Mouse (Mus musculus): ENCODE results near the gene Catip. TPM values are rescaled to one million over a fixed set of nuclear protein-coding genes. Genes with fewer than 3 reads are reported as not detected.
"Not testable (repeated sequence)": the region's sequence is repeated elsewhere in the genome, so short reads cannot be mapped to it uniquely, and the experiment has no call there.

Catip gene
- polyA plus RNA-seq, 1 experiment from 2014 or later, result 0.55 TPM

DNA sequence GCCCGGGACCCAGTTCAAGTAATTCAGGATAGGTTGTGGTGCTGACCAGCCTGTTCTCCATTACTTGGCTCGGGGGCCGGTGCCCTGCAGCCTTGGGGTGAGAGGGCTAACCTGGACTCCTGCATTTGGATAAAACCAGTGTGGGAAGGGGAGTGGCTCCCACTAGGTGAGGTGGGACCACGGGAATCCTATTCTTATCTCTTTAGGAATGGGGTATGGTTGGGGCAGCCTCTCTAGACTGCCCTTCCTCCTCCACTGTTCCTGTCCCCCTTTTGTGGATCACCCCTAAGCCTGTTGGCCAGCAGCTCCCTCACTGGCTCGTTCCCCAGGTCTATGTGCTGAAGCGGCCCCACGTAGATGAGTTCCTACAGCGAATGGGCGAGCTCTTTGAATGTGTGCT is 32.4 kb downstream of the Catip start:
- no peak overlapping the region for H3K4me3 ChIP-seq (replicated peaks)
- no peak overlapping the region for H3K27ac ChIP-seq
- no peak overlapping the region for H3K4me2 ChIP-seq
- H3K4me1 ChIP-seq, result peaks cover 42% of the 10 kb centered on the region
- no peak overlapping the region for H3K9ac ChIP-seq
- peaks cover 19% of the 10 kb centered on the region for H3K36me3 ChIP-seq
- 92% methylated on average over 9 of the region's 9 CpGs for WGBS
- no peaks in the 10 kb centered on the region for H3K27me3 ChIP-seq (replicated peaks)
- no peak for ATAC-seq (ENCODE audit: insufficient read depth, low FRiP score, low read depth)
- no peaks in the 10 kb centered on the region for H3K9me3 ChIP-seq

DNA sequence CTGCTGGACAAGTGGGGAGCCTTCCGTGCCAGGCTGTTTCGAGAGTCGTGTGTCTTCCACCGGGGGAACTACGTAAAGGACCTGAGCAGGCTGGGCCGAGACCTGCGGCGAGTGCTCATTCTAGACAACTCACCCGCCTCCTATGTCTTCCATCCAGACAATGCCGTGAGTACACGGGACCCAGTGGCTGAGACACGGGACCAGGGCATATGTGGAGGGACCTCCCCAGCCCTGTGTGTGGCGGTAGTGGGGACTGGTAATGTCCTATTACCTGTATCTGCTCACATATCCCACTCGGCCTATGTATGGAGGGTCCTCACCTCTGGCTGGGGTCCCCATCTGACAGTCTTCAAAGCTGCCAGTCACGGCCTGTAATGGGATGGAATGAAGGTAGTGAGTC is 33.0 kb downstream of the Catip start:
- H3K9ac ChIP-seq, result no peak overlapping the region
- H3K9me3 ChIP-seq, result no peaks in the 10 kb centered on the region
- 90% methylated on average over 15 of the region's 15 CpGs for WGBS
- ATAC-seq (ENCODE audit: insufficient read depth, low FRiP score, low read depth), result no peak
- no peaks in the 10 kb centered on the region for H3K27me3 ChIP-seq (replicated peaks)
- H3K4me3 ChIP-seq (replicated peaks), result no peak overlapping the region
- H3K27ac ChIP-seq, result no peak overlapping the region
- H3K4me1 ChIP-seq, result peaks cover 36% of the 10 kb centered on the region
- H3K36me3 ChIP-seq, result peaks cover 19% of the 10 kb centered on the region
- no peak overlapping the region for H3K4me2 ChIP-seq

DNA sequence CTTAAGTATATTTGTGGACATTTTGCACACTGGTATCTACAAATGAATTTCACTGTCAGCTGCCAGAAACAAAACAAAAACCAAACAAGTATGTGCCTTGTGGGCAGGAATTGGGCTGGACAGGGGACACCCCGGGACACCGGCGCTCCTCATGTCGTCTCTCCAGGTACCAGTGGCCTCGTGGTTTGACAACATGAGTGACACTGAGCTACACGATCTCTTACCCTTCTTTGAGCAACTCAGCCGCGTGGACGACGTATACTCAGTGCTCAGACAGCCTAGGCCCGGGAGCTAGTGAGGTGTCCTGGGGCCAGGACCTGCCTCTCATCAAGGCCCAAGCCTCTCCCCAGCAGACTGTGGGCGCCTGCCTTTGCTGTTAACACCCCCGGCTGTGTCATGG is 33.4 kb downstream of the Catip start:
- H3K27me3 ChIP-seq (replicated peaks), result no peaks in the 10 kb centered on the region
- H3K4me2 ChIP-seq, result no peak overlapping the region
- no peaks in the 10 kb centered on the region for H3K9me3 ChIP-seq
- no peak for ATAC-seq (ENCODE audit: insufficient read depth, low FRiP score, low read depth)
- H3K4me1 ChIP-seq, result peaks cover 33% of the 10 kb centered on the region
- no peak overlapping the region for H3K27ac ChIP-seq
- WGBS, result 82% methylated on average over 13 of the region's 13 CpGs
- H3K9ac ChIP-seq, result no peak overlapping the region
- peaks cover 19% of the 10 kb centered on the region for H3K36me3 ChIP-seq
- H3K4me3 ChIP-seq (replicated peaks), result no peak overlapping the region

DNA sequence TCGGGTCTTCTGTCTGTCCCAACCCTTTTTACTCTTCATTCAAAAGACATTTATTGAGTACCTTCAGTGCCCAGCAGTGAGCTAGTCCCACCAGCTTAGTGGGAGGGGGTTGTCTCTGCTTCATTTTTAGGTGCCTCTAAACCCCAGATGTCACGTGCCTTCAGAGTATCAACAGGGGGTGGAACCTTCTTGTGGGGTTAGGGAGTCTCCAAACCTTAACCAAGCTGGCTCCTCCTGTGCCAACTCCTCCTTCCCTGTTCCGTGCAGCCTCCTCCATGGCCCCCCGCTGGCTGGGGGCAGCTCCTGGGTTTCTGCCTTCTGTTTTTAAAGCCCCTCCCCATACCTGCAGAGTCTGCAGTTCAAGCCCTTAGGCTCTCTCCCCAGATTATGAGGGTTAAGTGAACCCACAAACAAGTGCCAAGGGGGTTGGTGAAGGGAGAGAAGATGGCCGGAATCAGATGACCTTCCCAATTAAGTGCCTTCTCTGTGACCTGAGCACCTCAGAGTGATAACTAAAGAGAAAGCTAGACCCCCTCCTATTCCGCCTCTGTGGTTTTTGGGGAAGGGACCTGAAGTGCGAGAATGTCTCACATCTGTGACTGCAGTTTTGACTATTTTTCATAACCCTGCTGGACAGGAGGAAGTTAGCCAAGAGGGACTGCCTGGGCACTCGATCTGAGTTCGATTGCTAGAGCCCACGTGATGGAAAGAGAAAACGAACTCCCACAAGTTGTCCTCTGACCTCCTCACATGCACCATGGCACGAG is 34.7 kb downstream of the Catip start:
- Histone ChIP-seq H3K4me3 (replicated peaks) (peak overlapping the region; percentile 43), H3K36me3 (peaks cover 19% of the 10 kb centered on the region), H3K27ac (peak overlapping the region; percentile 95), H3K4me2 (peak overlapping the region; percentile 81), H3K4me1 (peaks cover 25% of the 10 kb centered on the region)
- 8% methylated on average over 12 of the region's 12 CpGs for WGBS
- H3K9ac ChIP-seq; H3K27me3 ChIP-seq (replicated peaks); H3K9me3 ChIP-seq; ATAC-seq (ENCODE audit: insufficient read depth, low FRiP score, low read depth): not testable (repeated sequence)

DNA sequence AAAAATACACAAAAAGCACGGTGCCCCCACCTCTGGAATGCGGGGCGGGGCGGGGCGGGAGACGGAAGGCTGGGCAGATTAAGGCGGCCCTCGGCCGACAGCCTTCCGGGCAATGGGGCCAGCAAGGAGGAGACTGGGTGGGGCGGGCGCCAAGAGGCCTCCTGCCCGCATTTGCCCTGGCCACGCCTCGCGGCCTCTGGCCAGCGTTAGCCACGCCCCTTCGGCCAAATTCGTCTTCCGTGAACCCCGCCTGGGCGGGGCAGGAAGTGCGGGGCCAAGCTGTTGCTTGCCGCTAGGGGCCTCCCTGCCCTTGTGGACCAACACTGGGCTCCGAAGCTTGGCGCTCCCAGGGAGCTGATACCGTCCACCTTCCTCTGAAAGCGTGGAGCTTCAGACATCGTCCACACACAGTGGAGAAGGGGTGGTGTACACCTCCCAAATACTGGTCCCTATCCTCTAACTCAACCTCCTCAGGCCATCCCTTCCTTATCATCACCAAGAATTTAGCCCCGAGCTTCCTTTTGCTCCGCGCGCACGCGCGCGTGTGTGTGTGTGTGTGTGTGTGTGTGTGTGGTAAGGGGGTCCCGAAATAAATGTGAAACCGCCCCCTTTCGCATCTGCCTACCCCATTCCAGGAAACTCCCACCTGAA is 35.5 kb downstream of the Catip start:
- Histone ChIP-seq H3K9me3 (no peaks in the 10 kb centered on the region), H3K4me2 (peak overlapping the region; percentile 81), H3K4me1 (peaks cover 25% of the 10 kb centered on the region), H3K27me3 (replicated peaks) (no peaks in the 10 kb centered on the region), H3K4me3 (replicated peaks) (peak overlapping the region; percentile 43), H3K9ac (peak overlapping the region; percentile 43; the same call in 1 of the 2 replicates), H3K36me3 (peaks cover 19% of the 10 kb centered on the region), H3K27ac (peak overlapping the region; percentile 95)
- under 1% methylated on average over 41 of the region's 41 CpGs for WGBS
- ATAC-seq (ENCODE audit: insufficient read depth, low FRiP score, low read depth), result peak; percentile 91

DNA sequence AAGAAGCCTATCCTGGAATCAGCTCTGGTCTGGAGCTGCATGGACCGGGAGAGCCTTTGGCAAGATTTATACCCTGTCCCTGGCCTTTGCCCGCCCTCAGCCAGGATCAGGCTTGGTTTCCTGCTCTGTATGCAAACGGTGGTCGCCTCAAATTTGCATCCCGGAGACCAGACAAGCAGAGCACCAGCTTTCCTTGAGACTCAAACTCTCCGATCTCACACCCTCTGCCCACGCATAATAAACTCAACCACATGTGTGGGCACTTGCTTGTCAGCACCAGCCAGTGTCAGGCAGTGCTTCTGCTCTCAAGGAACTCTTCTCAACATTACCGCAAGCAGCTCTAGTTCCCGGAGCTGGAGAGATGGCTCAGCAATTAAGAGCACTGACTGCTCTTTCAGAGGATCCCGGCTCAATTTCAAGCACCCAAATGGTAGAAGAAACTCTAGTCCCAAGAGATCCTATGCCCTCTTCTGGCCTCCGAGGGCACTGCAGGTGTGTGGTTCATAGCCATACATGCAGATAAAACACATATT is 36.1 kb downstream of the Catip start:
- Histone ChIP-seq H3K27ac (peak overlapping the region; percentile 95), H3K27me3 (replicated peaks) (no peaks in the 10 kb centered on the region), H3K9ac (peak overlapping the region; percentile 43; the same call in 1 of the 2 replicates), H3K36me3 (peaks cover 19% of the 10 kb centered on the region), H3K4me3 (replicated peaks) (peak overlapping the region; percentile 43), H3K9me3 (no peaks in the 10 kb centered on the region), H3K4me2 (peak overlapping the region; percentile 81), H3K4me1 (peaks cover 23% of the 10 kb centered on the region)
- WGBS, result 5% methylated on average over 11 of the region's 11 CpGs
- peak; percentile 11; the same call in 1 of the 2 replicates for ATAC-seq (ENCODE audit: insufficient read depth, low FRiP score, low read depth)

DNA sequence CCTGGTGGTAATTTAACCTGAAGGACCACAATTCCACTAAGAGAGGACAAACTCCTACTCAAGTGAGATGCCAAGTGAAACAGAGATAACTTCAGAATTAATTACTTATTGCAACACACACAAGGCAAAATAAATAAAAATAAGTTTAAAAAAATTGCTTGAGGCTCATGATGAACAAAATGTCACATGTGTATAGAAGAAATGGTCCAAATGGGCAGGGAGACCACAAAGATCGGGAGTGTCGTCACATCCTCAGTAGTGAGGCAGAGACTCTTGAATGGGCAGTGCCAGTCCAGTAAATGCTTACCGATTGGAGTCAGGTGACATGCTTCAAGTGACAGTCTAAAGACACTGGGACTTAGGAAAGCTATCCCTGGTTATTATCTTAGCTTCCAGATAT is 38.6 kb downstream of the Catip start:
- Histone ChIP-seq H3K4me2 (no peak overlapping the region), H3K36me3 (no peaks in the 10 kb centered on the region), H3K27ac (no peak overlapping the region), H3K4me1 (0 out of 2 replicates have a peak, but pooled peaks cover 5% of the 10 kb centered on the region), H3K27me3 (replicated peaks) (no peaks in the 10 kb centered on the region), H3K9ac (no peak overlapping the region), H3K4me3 (replicated peaks) (no peak overlapping the region), H3K9me3 (no peaks in the 10 kb centered on the region)
- ATAC-seq (ENCODE audit: insufficient read depth, low FRiP score, low read depth), result no peak
- WGBS, result 81% methylated on average over 3 of the region's 3 CpGs

DNA sequence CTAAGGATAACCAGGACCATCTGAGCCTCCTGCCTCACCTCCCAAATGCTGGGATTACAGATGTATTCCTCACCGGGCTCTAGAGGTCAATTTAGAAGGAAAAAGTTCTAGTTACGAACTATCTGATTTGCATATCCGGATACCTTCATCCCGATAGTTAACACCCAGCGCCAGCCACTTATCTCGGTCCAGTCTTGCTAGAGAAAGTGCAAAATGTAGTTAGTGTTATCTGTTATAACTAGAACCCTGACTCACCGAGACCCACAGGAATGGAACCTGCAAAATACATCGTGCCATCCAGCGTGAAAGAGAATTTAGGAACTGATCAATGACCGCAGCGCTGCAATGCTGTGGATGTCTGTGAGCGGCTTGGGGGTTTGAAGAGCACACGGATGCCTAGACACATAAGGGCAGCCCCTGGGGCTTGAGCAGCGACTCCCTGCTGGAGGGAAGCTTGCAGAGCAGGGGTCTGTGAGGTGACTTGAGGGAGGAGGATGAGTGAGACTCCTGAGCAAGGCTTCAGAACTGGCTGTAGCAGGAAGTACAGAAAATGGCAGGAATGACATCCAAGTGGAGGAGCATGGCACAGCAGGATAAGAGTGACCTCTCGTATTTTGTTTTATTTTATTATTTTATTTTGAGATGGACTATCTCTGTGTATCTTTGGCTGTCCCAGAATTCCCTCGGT is 39.3 kb downstream of the Catip start:
- no peak overlapping the region for H3K4me3 ChIP-seq (replicated peaks)
- H3K4me2 ChIP-seq, result no peak overlapping the region
- no peaks in the 10 kb centered on the region for H3K9me3 ChIP-seq
- 0 out of 2 replicates have a peak, but pooled peaks cover 5% of the 10 kb centered on the region for H3K4me1 ChIP-seq
- no peak overlapping the region for H3K27ac ChIP-seq
- WGBS, result 50% methylated on average over 16 of the region's 16 CpGs
- no peaks in the 10 kb centered on the region for H3K27me3 ChIP-seq (replicated peaks)
- ATAC-seq (ENCODE audit: insufficient read depth, low FRiP score, low read depth), result no peak
- H3K36me3 ChIP-seq, result no peaks in the 10 kb centered on the region
- H3K9ac ChIP-seq, result no peak overlapping the region

DNA sequence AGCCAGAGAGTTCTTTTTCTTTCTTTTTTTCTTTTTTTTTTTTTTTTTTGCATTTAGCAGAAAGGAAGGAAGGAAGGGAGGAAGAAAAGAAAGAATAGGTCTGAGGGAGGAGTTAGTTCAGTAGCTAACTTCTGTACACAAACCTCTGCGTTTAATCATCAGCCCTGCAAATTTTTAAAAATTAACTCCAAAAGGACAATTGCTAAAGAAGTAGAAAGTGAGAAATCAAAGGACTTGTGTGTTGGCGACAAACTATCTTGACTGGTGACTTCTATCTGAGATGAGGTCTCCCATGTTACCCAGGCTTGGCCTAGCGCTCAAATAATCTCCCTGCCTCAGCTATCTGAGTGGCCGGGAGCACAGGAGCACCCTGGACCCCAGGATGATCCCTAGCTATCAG is 42.3 kb downstream of the Catip start:
- Histone ChIP-seq H3K4me1 (no peaks in the 10 kb centered on the region; the same call in 1 of the 2 replicates), H3K27me3 (replicated peaks) (no peaks in the 10 kb centered on the region), H3K9ac (no peak overlapping the region), H3K9me3 (no peaks in the 10 kb centered on the region), H3K4me3 (replicated peaks) (no peak overlapping the region), H3K36me3 (no peaks in the 10 kb centered on the region), H3K27ac (no peak overlapping the region), H3K4me2 (no peak overlapping the region)
- ATAC-seq (ENCODE audit: insufficient read depth, low FRiP score, low read depth), result no peak
- 78% methylated on average over 4 of the region's 4 CpGs for WGBS

DNA sequence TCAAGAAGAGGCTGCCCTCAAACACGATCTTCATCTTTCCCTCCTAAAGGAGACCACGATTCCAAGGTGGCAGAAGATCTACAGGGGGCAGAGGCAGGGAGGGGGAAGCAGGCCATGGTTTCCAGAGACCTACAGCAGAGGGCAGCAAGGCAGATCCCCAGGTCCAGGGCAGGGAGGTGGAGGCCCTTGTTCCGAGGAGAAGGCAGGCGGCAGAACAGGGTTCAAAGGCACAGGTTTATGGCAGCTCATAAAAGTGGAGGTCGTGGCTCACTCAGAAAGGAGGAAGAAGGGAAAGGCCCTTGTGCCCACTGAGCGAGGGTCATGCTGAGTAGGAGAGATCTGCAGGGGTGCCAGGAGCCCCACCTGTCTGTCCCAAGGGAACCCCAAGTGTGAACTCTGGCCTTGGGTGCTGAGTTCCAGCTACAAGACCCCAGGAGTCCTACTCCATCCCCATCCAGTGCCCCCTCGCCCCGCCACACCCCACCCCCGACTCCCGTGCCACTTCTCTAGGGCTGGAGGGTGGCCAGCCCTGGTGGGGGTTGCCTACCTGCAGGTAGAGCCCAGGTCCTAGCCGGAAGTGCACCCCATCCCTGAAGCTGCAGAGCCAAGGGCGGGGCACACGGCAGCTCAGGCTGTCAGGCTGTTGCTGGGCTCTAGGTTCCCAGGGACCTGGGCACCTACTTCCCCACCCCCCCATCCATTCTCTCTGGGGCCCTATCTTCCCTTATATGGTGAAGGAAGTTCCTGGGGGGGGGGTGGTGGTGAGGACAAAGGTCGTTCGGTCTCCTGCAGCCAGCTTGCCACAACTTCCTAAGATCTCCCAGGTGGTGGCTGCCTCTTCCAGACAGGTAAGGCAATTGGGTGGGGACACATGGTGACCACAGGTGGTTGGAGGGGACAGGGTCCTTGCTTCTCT is 46.9 kb downstream of the Catip start, which contains the start of gene Vil1:
Vil1 (plus strand) TSS at position 788 of the 916 bp plus-strand sequence.
- Histone ChIP-seq H3K9ac (no peak within 1 kb of the TSS), H3K4me2 (peak within 1 kb of the TSS; percentile 9; the same call in 1 of the 2 replicates), H3K27me3 (replicated peaks) (no peaks in the 10 kb centered on the region), H3K27ac (peak within 1 kb of the TSS; percentile 54), H3K4me3 (replicated peaks) (peak within 1 kb of the TSS; percentile 7; the same call in 1 of the 2 replicates), H3K36me3 (no peaks in the 10 kb centered on the region), H3K4me1 (no peaks in the 10 kb centered on the region; the same call in 1 of the 2 replicates), H3K9me3 (no peaks in the 10 kb centered on the region)
- peak; percentile 75 for ATAC-seq (ENCODE audit: insufficient read depth, low FRiP score, low read depth)
- WGBS, result 45% methylated on average over 15 of the region's 15 CpGs

All from stomach, embryonic 15.5 days (tissue).